Mouse (Mus musculus): ENCODE data around the gene Scamp1. TPM values are rescaled to one million over a fixed set of nuclear protein-coding genes. Genes with fewer than 3 reads are reported as not detected.

The Scamp1 gene
- polyA plus RNA-seq, 1 experiment from 2014 or later = 7.3 TPM

- H3K36me3 ChIP-seq (replicated peaks) = no peaks in the 10 kb centered on the region
- 68% methylated on average over 2 of the region's 2 CpGs for WGBS (ENCODE audit: insufficient replicate concordance)
- no peaks in the 10 kb centered on the region for H3K27me3 ChIP-seq
Measured at GRCm38 (mm10) chr13:94255176-94255575, 30.5 kb downstream of the Scamp1 start.

DNA sequence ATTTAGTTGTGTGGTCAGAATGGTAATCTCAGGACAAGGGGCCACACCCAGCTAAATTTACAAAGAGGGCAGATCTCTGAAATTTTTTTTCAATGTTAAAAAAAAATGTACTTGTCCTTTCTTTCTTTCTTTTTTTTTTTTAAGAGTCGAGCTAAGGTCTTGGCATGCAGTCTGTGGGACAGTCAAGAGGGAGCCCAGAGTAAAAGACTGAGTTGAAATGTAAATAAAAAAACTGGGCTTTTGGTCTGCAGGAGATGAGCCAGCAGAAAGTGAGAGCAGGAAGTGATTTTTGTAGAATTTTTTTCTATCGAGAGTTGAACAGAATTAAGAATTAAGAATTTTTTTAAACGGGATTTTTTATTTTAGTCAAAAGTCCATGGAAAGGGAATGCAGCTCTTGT, 31.4 kb downstream of the Scamp1 start:
- WGBS (ENCODE audit: insufficient replicate concordance) = 54% methylated on average over 3 of the region's 3 CpGs

More at GRCm38 (mm10) chr13:94255176-94255575, 30.5 kb downstream of the Scamp1 start:
- H3K4me2 ChIP-seq = no peak overlapping the region
- ATAC-seq (ENCODE audit: insufficient read depth) = no peak
- no peak overlapping the region for H3K27ac ChIP-seq (replicated peaks)
- H3K4me3 ChIP-seq (replicated peaks) = no peak overlapping the region
- no peaks in the 10 kb centered on the region for H3K9me3 ChIP-seq (replicated peaks)
- no peak overlapping the region for H3K9ac ChIP-seq
- peaks cover 25% of the 10 kb centered on the region for H3K4me1 ChIP-seq (replicated peaks)

GRCm38 (mm10) chr13:94253052-94253451, 32.6 kb downstream of the Scamp1 start:
- no peak overlapping the region for H3K4me2 ChIP-seq
- H3K27me3 ChIP-seq = no peaks in the 10 kb centered on the region
- no peak overlapping the region for H3K4me3 ChIP-seq (replicated peaks)
- no peak overlapping the region for H3K9ac ChIP-seq
- peaks cover 10% of the 10 kb centered on the region for H3K4me1 ChIP-seq (replicated peaks)
- no peaks in the 10 kb centered on the region for H3K36me3 ChIP-seq (replicated peaks)
- no peak for ATAC-seq (ENCODE audit: insufficient read depth)
- H3K9me3 ChIP-seq (replicated peaks) = no peaks in the 10 kb centered on the region
- H3K27ac ChIP-seq (replicated peaks) = no peak overlapping the region
- 72% methylated on average over 5 of the region's 5 CpGs for WGBS (ENCODE audit: insufficient replicate concordance)

More for the DNA sequence above, 31.4 kb downstream of the Scamp1 start:
- Histone ChIP-seq H3K27ac (replicated peaks) (no peak overlapping the region), H3K4me2 (no peak overlapping the region), H3K27me3 (no peaks in the 10 kb centered on the region), H3K4me1 (replicated peaks) (peaks cover 20% of the 10 kb centered on the region), H3K9me3 (replicated peaks) (no peaks in the 10 kb centered on the region), H3K9ac (no peak overlapping the region), H3K4me3 (replicated peaks) (no peak overlapping the region), H3K36me3 (replicated peaks) (no peaks in the 10 kb centered on the region)
- ATAC-seq (ENCODE audit: insufficient read depth) = no peak

DNA sequence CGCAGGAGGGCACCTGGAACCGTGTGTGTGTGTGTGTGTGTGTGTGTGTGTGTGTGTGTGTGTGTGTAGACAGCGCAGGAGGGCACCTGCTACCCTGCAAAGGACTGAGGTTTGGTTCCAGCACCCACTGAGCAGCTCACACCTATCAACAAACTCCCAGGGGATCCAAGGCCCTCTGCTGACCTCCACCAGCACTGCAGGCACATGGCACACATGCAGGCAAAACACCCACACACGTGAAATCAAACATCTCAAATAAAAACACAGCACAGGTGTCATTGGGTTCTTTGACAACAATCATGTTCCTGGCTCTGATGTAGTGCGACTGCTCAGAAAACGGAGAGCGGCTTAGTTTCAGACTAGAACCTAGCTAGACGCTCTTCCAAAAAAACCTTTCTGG, 34.9 kb downstream of the Scamp1 start:
- H3K4me2 ChIP-seq = no peak overlapping the region
- no peaks in the 10 kb centered on the region for H3K9me3 ChIP-seq (replicated peaks)
- no peak for ATAC-seq (ENCODE audit: insufficient read depth)
- H3K9ac ChIP-seq = no peak overlapping the region
- no peaks in the 10 kb centered on the region for H3K27me3 ChIP-seq
- 74% methylated on average over 6 of the region's 8 CpGs for WGBS (ENCODE audit: insufficient replicate concordance)
- no peak overlapping the region for H3K4me3 ChIP-seq (replicated peaks)
- H3K27ac ChIP-seq (replicated peaks) = no peak overlapping the region
- no peaks in the 10 kb centered on the region for H3K4me1 ChIP-seq (replicated peaks)
- H3K36me3 ChIP-seq (replicated peaks) = no peaks in the 10 kb centered on the region

- H3K4me2 ChIP-seq = no peak overlapping the region
- no peaks in the 10 kb centered on the region for H3K4me1 ChIP-seq (replicated peaks)
- H3K27ac ChIP-seq (replicated peaks) = no peak overlapping the region
- H3K36me3 ChIP-seq (replicated peaks) = no peaks in the 10 kb centered on the region
- ATAC-seq (ENCODE audit: insufficient read depth) = no peak
- no peaks in the 10 kb centered on the region for H3K27me3 ChIP-seq
- WGBS (ENCODE audit: insufficient replicate concordance) = 76% methylated on average over 6 of the region's 6 CpGs
- H3K9me3 ChIP-seq (replicated peaks) = no peaks in the 10 kb centered on the region
- H3K4me3 ChIP-seq (replicated peaks) = no peak overlapping the region
- H3K9ac ChIP-seq = no peak overlapping the region
Measured at GRCm38 (mm10) chr13:94250188-94250587, 35.5 kb downstream of the Scamp1 start.

- H3K27ac ChIP-seq (replicated peaks) = no peak overlapping the region
- no peak for ATAC-seq (ENCODE audit: insufficient read depth)
- H3K4me1 ChIP-seq (replicated peaks) = peaks cover 5% of the 10 kb centered on the region
- H3K4me3 ChIP-seq (replicated peaks) = no peak overlapping the region
- H3K9me3 ChIP-seq (replicated peaks) = no peaks in the 10 kb centered on the region
- WGBS (ENCODE audit: insufficient replicate concordance) = 78% methylated on average over 2 of the region's 2 CpGs
- no peaks in the 10 kb centered on the region for H3K36me3 ChIP-seq (replicated peaks)
- no peaks in the 10 kb centered on the region for H3K27me3 ChIP-seq
- no peak overlapping the region for H3K9ac ChIP-seq
- H3K4me2 ChIP-seq = no peak overlapping the region
Measured at GRCm38 (mm10) chr13:94242897-94243296, 42.8 kb downstream of the Scamp1 start.

DNA sequence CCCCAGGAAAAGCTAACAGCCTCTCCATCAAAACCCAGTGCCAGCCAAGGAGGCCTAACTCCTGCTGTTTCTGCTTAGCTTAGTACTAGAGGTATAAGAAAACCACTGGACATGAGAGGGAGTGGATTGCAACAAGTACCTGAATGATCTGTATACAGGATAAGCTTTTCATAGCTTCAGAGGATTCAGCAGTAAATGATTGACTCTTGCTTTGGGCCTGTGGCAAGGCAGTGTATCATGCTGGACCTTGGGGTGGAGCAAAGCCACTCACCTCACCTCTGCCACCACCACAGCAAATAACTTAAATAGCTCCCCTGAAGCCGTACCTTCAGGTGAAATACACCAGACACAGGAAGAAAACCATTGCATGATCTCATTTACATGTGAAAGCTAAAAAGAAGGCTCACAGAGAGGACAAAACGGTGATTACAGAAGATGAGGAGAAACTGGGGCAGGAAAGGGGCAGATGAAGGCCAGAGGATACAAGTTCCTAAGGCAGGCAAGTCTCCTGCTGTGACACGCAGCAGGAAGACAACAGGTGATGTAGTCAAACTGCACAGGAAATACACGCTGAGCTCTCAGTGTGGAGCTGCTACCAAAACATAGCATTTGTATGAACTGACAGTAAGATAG, 43.6 kb downstream of the Scamp1 start:
- no peak for ATAC-seq (ENCODE audit: insufficient read depth)
- no peak overlapping the region for H3K4me2 ChIP-seq
- H3K27ac ChIP-seq (replicated peaks) = no peak overlapping the region
- no peaks in the 10 kb centered on the region for H3K27me3 ChIP-seq
- peaks cover 5% of the 10 kb centered on the region for H3K4me1 ChIP-seq (replicated peaks)
- 63% methylated on average over 4 of the region's 4 CpGs for WGBS (ENCODE audit: insufficient replicate concordance)
- H3K9me3 ChIP-seq (replicated peaks) = no peaks in the 10 kb centered on the region
- no peak overlapping the region for H3K4me3 ChIP-seq (replicated peaks)
- no peak overlapping the region for H3K9ac ChIP-seq
- H3K36me3 ChIP-seq (replicated peaks) = no peaks in the 10 kb centered on the region

- no peak overlapping the region for H3K27ac ChIP-seq (replicated peaks)
- H3K9ac ChIP-seq = no peak overlapping the region
- H3K36me3 ChIP-seq (replicated peaks) = no peaks in the 10 kb centered on the region
- no peak for ATAC-seq (ENCODE audit: insufficient read depth)
- no peak overlapping the region for H3K4me2 ChIP-seq
- H3K27me3 ChIP-seq = no peaks in the 10 kb centered on the region
- H3K9me3 ChIP-seq (replicated peaks) = no peaks in the 10 kb centered on the region
- 41% methylated on average over 5 of the region's 5 CpGs for WGBS (ENCODE audit: insufficient replicate concordance)
- H3K4me3 ChIP-seq (replicated peaks) = no peak overlapping the region
- peaks cover 5% of the 10 kb centered on the region for H3K4me1 ChIP-seq (replicated peaks)
Measured at GRCm38 (mm10) chr13:94240873-94241272, 44.8 kb downstream of the Scamp1 start.

- Histone ChIP-seq H3K9ac (no peak overlapping the region), H3K36me3 (replicated peaks) (no peaks in the 10 kb centered on the region), H3K9me3 (replicated peaks) (no peaks in the 10 kb centered on the region), H3K27ac (replicated peaks) (no peak overlapping the region), H3K27me3 (no peaks in the 10 kb centered on the region), H3K4me1 (replicated peaks) (peaks cover 5% of the 10 kb centered on the region), H3K4me2 (no peak overlapping the region), H3K4me3 (replicated peaks) (no peak overlapping the region)
- WGBS (ENCODE audit: insufficient replicate concordance) = 87% methylated on average over 6 of the region's 6 CpGs
- ATAC-seq (ENCODE audit: insufficient read depth) = no peak
Measured at GRCm38 (mm10) chr13:94240111-94240510, 45.5 kb downstream of the Scamp1 start.

DNA sequence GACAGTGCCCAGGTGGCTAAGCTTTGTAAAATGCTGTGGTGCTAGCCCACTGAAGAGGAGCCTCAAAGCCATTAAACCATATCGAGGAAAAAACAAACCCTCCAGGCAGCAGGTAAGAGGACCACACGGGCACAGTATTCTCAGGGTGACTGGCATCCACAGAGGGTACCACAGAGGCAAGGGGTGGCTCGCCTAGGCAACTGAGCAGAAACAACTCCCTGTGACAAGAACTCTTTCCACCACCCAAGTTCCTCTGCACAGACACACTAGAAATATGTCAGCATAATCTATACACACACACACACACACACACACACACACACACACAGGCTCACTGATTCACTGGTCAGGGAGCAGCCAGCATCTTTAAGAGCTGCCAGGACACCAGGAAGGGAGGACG, 46.2 kb downstream of the Scamp1 start:
- H3K9me3 ChIP-seq (replicated peaks) = no peaks in the 10 kb centered on the region
- H3K27ac ChIP-seq (replicated peaks) = no peak overlapping the region
- H3K4me2 ChIP-seq = no peak overlapping the region
- no peaks in the 10 kb centered on the region for H3K27me3 ChIP-seq
- ATAC-seq (ENCODE audit: insufficient read depth) = no peak
- peaks cover 5% of the 10 kb centered on the region for H3K4me1 ChIP-seq (replicated peaks)
- 61% methylated on average over 4 of the region's 4 CpGs for WGBS (ENCODE audit: insufficient replicate concordance)
- H3K36me3 ChIP-seq (replicated peaks) = no peaks in the 10 kb centered on the region
- no peak overlapping the region for H3K9ac ChIP-seq
- no peak overlapping the region for H3K4me3 ChIP-seq (replicated peaks)

- no peak overlapping the region for H3K27ac ChIP-seq (replicated peaks)
- no peaks in the 10 kb centered on the region for H3K9me3 ChIP-seq (replicated peaks)
- no peak for ATAC-seq (ENCODE audit: insufficient read depth)
- no peaks in the 10 kb centered on the region for H3K4me1 ChIP-seq (replicated peaks)
- no peak overlapping the region for H3K4me3 ChIP-seq (replicated peaks)
- H3K36me3 ChIP-seq (replicated peaks) = no peaks in the 10 kb centered on the region
- no peaks in the 10 kb centered on the region for H3K27me3 ChIP-seq
- no peak overlapping the region for H3K4me2 ChIP-seq
- WGBS (ENCODE audit: insufficient replicate concordance) = 79% methylated on average over 14 of the region's 14 CpGs
- H3K9ac ChIP-seq = no peak overlapping the region
Measured at GRCm38 (mm10) chr13:94231871-94232270, 53.8 kb downstream of the Scamp1 start.
